In the genomic region with DNA sequence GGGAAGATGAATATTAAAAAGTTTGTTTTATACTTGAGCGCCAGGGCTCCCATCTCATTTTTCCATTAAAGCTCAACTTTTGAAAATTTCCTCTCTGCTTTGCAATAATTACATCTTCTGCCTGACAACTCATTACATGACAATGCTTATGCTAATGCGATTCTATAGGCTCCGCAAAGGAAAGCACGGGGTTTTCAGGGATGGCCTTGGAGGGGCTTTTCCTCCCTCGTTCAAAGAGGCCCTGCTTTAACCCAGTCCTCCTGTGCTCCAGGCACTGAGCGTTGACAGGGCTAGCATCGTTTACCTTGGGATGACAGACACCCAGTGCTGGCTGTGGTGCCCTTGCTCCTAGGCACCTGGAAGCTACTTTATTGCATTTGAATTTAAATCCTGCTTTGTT, we compare ENCODE assay signal across 17 mouse cellular contexts.
"Had no signal": no experiment of that assay in that cellular context is flagged by ENCODE, and none has a peak within 500 bp of the region (broad histone marks: within the 10 kb centered on the region; RNA-seq: fewer than 3 reads in every experiment).

No protein-coding gene starts in this region.

- H3K4me3 ChIP-seq: kidney, embryonic 15.5 days; left cerebral cortex, adult 2 months; liver, embryonic 13.5 days; megakaryocyte, embryonic 14.5 days; midbrain, embryonic 12.5 days had no signal

- H3K4me1 ChIP-seq: liver, embryonic 13.5 days; megakaryocyte, embryonic 14.5 days had no signal

- H3K4me2 ChIP-seq: kidney, embryonic 15.5 days; liver, embryonic 13.5 days; midbrain, embryonic 12.5 days had no signal

- H3K36me3 ChIP-seq: kidney, embryonic 15.5 days; liver, embryonic 13.5 days; midbrain, embryonic 12.5 days had no signal

- DNase-seq: kidney, adult 2 months; kidney, postnatal 10 days; kidney, postnatal 36 days; layer of hippocampus, postnatal 36 days; liver, embryonic 13.5 days; lung, adult 2 months; lung, postnatal 36 days; right cerebral cortex, postnatal 14 days; right cerebral cortex, postnatal 4 days; thymus, adult 2 months; thymus, postnatal 14 days; thymus, postnatal 4 days had no signal

- H3K9ac ChIP-seq: kidney, embryonic 15.5 days; liver, embryonic 13.5 days; midbrain, embryonic 12.5 days had no signal

- H3K9me3 ChIP-seq: kidney, embryonic 15.5 days; liver, embryonic 13.5 days; midbrain, embryonic 12.5 days had no signal

- H3K27ac ChIP-seq: kidney, embryonic 15.5 days; left cerebral cortex, adult 2 months; liver, embryonic 13.5 days; midbrain, embryonic 12.5 days; stomach, postnatal 0 days had no signal

- H3K27me3 ChIP-seq: kidney, embryonic 15.5 days; liver, embryonic 13.5 days; megakaryocyte, embryonic 14.5 days had no signal
